Mouse (Mus musculus) heart, adult 2 months (tissue): ENCODE measurements around the gene Fnip1.

Experiments used
- CTCF ChIP-seq: fragments of 200-600 bp; IDR thresholded peaks from 2 replicates; pipeline ENCODE4 v1.8.1; 2022; ENCODE audit warnings: antibody characterized with exemption, mild to moderate bottlenecking, moderate library complexity
- EP300 ChIP-seq: fragments of 200-500 bp; IDR thresholded peaks from 2 replicates; pipeline ENCODE4 v1.6.1; 2011; ENCODE audit warnings: low read depth, low read length, control low read depth; ENCODE audit not compliant: insufficient read depth
- POLR2A ChIP-seq: fragments of 200-500 bp; IDR thresholded peaks from 2 replicates; pipeline ENCODE4 v1.6.1; 2011; ENCODE audit warnings: mild to moderate bottlenecking, low read depth, low read length, control low read depth; ENCODE audit not compliant: insufficient read depth

GRCm38 (mm10) chr11:54554970-54555369 is 117.0 kb downstream of the Fnip1 start:
- TF ChIP-seq CTCF (no peak), POLR2A (no peak), EP300 (no peak)
